Mouse (Mus musculus) T-helper 17 cell (primary cell): ENCODE measurements around the gene Cox6a1.

Source experiments
- in situ Hi-C, 2 experiments: fragments of 300-600 bp; cut with MboI, MseI; formaldehyde crosslinking; loops; 1 replicate in 1 of 2; 2 replicates in 1 of 2; pipeline ENCODE4 v1.15.1; 2025; ENCODE audit warnings: high pct_unique_total_duplicates in 2 of 2

The Cox6a1 gene

DNA sequence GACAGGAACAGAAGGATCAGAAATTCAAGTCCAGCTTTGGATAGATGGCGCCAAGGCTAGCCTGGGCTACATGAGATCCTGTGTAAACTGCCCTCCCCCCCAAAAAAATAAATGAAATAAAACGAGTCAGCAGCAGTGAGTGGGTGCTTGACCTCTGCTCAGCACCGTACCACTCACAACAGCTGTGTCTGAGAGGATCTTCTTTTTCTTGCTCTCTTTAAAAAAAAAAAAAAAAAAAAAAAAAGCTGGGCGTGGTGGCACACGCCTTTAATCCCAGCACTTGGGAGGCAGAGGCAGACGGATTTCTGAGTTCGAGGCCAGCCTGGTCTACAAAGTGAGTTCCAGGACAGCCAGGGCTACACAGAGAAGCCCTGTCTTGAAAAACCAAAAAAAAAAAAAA lies 46.6 kb downstream of the Cox6a1 start:
- in situ Hi-C loops: loop anchor here in 1 of 2 experiments (5.0 kb wide), 1 partner anchor 35 kb away; no protein-coding TSS in a partner anchor

DNA sequence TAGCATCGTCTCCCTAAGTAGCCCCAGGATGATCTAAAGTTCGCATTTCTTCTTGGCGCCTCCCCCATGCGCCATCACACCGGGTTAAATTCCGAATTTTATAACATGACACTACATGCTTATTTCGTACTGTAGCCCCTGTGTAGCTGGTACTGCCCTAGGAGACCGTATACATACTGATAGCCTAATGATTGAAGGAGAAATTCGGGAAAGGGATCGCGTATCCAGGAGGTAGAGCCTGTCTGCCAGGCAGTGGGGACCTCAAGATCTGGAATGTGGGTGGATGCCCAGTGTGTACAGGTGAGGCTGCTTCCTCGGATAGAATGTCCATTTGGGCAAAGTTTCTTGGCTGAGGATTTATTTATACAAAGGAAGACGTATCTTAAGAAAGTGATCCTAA lies 47.2 kb downstream of the Cox6a1 start:
- in situ Hi-C loops: loop anchor here in 1 of 2 experiments (5.0 kb wide), 1 partner anchor 36 kb away; no protein-coding TSS in a partner anchor

DNA sequence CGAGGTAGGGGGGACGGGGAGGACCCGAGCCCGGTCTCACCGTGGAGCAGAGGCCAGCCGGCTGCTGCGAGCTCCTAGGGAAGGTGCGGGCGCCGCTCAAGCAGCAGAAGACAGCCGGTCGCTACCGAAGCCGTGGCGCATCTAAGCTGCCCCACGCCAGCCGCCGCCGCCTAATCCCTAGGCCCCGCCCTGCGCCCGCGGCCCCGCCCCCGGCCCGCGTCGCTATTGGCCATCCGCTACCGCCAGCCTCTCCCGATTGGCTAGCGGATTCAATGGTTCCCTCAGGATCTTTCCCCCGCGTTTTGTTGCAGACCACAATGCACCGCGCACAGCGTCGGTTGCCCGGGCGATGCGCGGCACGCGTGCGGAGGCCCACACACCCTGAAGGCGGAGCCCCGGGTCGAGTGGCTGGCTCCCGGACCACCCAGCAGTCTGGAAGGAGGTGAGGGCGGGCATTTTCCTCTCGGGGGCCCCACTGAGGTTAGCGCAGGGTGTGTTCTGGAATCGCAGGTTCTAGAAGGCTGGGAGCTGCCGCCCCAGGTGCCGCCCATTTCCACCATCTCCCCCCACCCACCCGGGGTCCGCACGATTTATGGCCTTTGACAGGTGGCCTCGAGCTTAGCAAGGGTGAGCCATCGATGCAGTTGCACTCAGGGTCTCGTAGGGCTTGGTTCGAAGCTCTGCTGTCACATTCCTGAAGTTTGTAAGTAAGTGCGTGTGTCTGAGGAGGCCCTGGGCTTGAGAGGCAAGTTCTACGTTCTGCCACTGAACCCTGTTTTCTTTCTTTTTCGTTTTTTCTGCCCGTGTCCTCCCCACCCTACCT lies 47.8 kb downstream of the Cox6a1 start, which contains the start of gene Dynll1:
Gene Dynll1, minus strand, starts transcription at position 208 of the 823 bp plus-strand sequence.
- in situ Hi-C loops: loop anchor here in 1 of 2 experiments (5.0 kb wide), 1 partner anchor 36 kb away; no protein-coding TSS in a partner anchor

DNA sequence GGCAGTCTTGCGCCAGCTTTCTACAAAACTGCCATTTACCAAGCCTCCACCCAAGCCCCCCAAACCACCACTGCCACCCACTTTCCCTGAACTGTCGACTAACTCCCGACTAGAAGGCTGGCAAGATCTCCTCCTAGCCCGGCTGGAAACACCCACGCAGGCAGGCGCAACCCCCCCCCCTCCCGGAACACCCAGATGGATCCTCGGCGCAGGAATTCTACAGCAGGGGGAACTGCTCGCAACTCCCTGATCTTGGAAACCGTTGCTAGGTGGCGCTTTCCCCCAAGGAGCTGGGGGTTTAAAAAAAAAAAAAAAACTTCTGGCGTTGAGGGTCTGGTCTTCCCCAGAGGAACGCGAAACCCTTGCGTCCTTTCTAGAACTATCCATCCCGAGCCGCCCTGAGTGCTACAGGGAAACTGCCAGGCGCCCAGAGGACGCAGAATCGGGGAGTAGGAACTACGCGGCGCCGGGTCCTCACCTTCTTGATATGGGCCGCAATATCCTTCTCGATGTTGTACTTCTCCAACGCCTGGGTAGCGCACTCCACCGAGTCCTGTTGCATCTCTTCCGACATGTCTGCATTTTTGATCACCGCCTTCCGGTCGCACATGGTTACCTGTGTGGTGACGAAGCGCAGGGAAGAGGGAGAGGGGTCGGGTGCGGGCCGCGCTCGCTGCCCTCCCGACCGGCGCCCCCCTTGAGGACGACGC lies 48.6 kb downstream of the Cox6a1 start:
- in situ Hi-C loops: loop anchor here in 1 of 2 experiments (5.0 kb wide), 1 partner anchor 37 kb away; no protein-coding TSS in a partner anchor

DNA sequence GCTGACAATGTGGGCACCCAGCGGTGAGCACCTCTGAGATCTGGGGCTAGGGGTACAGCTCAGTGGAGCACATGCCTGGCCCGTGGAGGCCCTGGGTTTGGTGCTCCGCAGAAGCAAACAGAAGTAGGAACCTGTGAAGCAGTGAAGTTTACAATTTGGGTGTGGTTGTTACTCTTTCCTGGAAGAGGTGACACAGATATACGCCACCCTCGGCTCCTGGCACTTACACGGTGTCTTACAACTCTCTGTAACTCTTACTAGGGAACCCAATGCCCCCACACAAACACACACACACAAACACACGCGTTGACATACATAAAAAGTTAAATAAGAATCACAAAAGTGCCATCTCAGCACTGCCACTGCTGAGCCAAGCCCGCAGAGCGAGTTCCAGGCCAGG lies 52.4 kb downstream of the Cox6a1 start:
- in situ Hi-C loops: no loop called here
